Mouse (Mus musculus) cerebellum, adult 11 months (tissue): ENCODE measurements around the gene Cadm4.
A peak's percentile ranks its signal among the peaks of the same experiment; 100 is the strongest.

Experiments used
- DNase-seq: peaks from one replicate; pipeline ENCODE4 v3.0.0; 2022

Gene Cadm4

GRCm38 (mm10) chr7:24533806-24534205 is 52.0 kb downstream of the Cadm4 start:
- no peak for DNase-seq

- DNase-seq: no peak
Measured at GRCm38 (mm10) chr7:24534301-24534700, 52.5 kb downstream of the Cadm4 start.

- no peak for DNase-seq
Measured at GRCm38 (mm10) chr7:24537081-24537480, 55.3 kb downstream of the Cadm4 start.

GRCm38 (mm10) chr7:24537591-24537990 is 55.8 kb downstream of the Cadm4 start:
- DNase-seq: peak; percentile 70

GRCm38 (mm10) chr7:24538154-24538553 is 56.3 kb downstream of the Cadm4 start:
- no peak for DNase-seq

GRCm38 (mm10) chr7:24538701-24539100 is 56.9 kb downstream of the Cadm4 start:
- DNase-seq: no peak

GRCm38 (mm10) chr7:24539686-24540085 is 57.9 kb downstream of the Cadm4 start:
- no peak for DNase-seq

- no peak for DNase-seq
Measured at GRCm38 (mm10) chr7:24544506-24544905, 62.7 kb downstream of the Cadm4 start.

- DNase-seq: no peak
Measured at GRCm38 (mm10) chr7:24546068-24546614, 64.3 kb downstream of the Cadm4 start, which contains the start of the genes Pinlyp and Xrcc1. Gene Pinlyp (minus strand): TSS chr7:24546118. Gene Xrcc1 (plus strand): TSS chr7:24546289.

GRCm38 (mm10) chr7:24546634-24547389 is 65.0 kb downstream of the Cadm4 start:
- peak; percentile 99 for DNase-seq

- no peak for DNase-seq
Measured at GRCm38 (mm10) chr7:24547534-24548036, 65.8 kb downstream of the Cadm4 start.

- no peak for DNase-seq
Measured at GRCm38 (mm10) chr7:24551985-24552759, 70.3 kb downstream of the Cadm4 start.
